Mouse (Mus musculus): ENCODE results near the gene Il18r1. TPM values are rescaled to one million over a fixed set of nuclear protein-coding genes. Genes with fewer than 3 reads are reported as not detected.

The Il18r1 gene
- polyA plus RNA-seq, 1 experiment, result not detected

DNA sequence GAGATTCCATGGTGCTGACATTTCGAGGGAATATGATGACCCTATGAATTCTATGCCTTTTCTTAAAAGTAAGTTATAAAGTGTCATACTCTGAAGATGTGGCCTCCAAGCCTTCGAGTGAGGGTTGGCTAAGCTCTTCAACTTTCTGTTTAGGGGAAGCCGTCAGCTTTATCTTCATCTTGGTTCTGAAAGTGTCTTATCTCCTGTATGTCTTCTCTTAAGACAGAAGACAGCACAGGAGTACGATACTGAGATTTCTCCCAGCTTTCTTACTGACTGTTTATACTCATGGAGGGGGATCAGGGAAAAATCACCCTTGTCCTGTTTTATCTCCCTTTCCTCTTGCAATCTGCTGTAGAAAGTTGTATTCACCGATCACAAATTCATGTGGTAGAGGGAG is 9.0 kb downstream of the Il18r1 start:
- Histone ChIP-seq H3K4me3 (replicated peaks) (no peak overlapping the region), H3K36me3 (ENCODE audit: control insufficient read depth) (no peaks in the 10 kb centered on the region), H3K9me3 (ENCODE audit: control insufficient read depth, low read length) (no peaks in the 10 kb centered on the region), H3K4me1 (ENCODE audit: control insufficient read depth) (no peaks in the 10 kb centered on the region), H3K27me3 (ENCODE audit: control insufficient read depth) (no peaks in the 10 kb centered on the region)
- TF ChIP-seq TAL1 (IDR thresholded peaks at IDR 0.05; ENCODE audit: low read length), result no peak
- TF ChIP-seq GATA1 (IDR thresholded peaks at IDR 0.05; ENCODE audit: low read length), result no peak

- Histone ChIP-seq H3K4me3 (replicated peaks) (no peak overlapping the region), H3K9me3 (ENCODE audit: control insufficient read depth, low read length) (no peaks in the 10 kb centered on the region), H3K27me3 (ENCODE audit: control insufficient read depth) (no peaks in the 10 kb centered on the region), H3K4me1 (ENCODE audit: control insufficient read depth) (no peaks in the 10 kb centered on the region), H3K36me3 (ENCODE audit: control insufficient read depth) (no peaks in the 10 kb centered on the region)
- TF ChIP-seq GATA1 (IDR thresholded peaks at IDR 0.05; ENCODE audit: low read length) (no peak), TAL1 (IDR thresholded peaks at IDR 0.05; ENCODE audit: low read length) (no peak)
Measured at GRCm38 (mm10) chr1:40475697-40476096, 10.3 kb downstream of the Il18r1 start.

- no peak overlapping the region for H3K4me3 ChIP-seq (replicated peaks)
- TF ChIP-seq GATA1 (IDR thresholded peaks at IDR 0.05; ENCODE audit: low read length) (no peak), TAL1 (IDR thresholded peaks at IDR 0.05; ENCODE audit: low read length) (no peak)
- H3K4me1 ChIP-seq (ENCODE audit: control insufficient read depth), result no peaks in the 10 kb centered on the region
- no peaks in the 10 kb centered on the region for H3K36me3 ChIP-seq (ENCODE audit: control insufficient read depth)
- no peaks in the 10 kb centered on the region for H3K27me3 ChIP-seq (ENCODE audit: control insufficient read depth)
- H3K9me3 ChIP-seq (ENCODE audit: control insufficient read depth, low read length), result no peaks in the 10 kb centered on the region
Measured at GRCm38 (mm10) chr1:40476756-40477155, 11.4 kb downstream of the Il18r1 start.

DNA sequence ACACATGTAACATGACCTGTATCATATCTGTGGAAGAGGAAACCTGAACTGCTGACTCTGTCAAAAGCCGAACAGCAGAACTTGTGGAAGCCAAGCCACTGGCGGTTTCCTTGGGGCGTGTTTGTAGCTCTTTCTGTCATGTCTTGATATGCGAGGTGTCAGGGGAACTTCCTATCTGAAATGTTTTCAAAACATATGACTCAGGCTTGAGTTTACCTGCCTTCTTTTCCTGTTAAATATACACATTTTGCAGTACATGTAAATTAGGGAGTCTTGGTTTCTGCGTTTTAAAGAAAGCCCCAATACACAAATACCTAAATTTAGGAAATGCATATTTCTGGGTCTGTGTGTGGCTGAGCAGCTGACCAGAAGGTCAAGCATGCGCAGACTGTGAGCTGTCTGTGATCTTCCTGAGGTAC is 14.2 kb downstream of the Il18r1 start:
- no peaks in the 10 kb centered on the region for H3K27me3 ChIP-seq (ENCODE audit: control insufficient read depth)
- TF ChIP-seq GATA1 (IDR thresholded peaks at IDR 0.05; ENCODE audit: low read length) (no peak), TAL1 (IDR thresholded peaks at IDR 0.05; ENCODE audit: low read length) (no peak)

GRCm38 (mm10) chr1:40494594-40494993 is 29.2 kb downstream of the Il18r1 start:
- Histone ChIP-seq H3K36me3 (ENCODE audit: control insufficient read depth) (no peaks in the 10 kb centered on the region), H3K4me1 (ENCODE audit: control insufficient read depth) (no peaks in the 10 kb centered on the region), H3K4me3 (replicated peaks) (no peak overlapping the region), H3K27me3 (ENCODE audit: control insufficient read depth) (no peaks in the 10 kb centered on the region), H3K9me3 (ENCODE audit: control insufficient read depth, low read length) (no peaks in the 10 kb centered on the region)
- TF ChIP-seq GATA1 (IDR thresholded peaks at IDR 0.05; ENCODE audit: low read length) (no peak), TAL1 (IDR thresholded peaks at IDR 0.05; ENCODE audit: low read length) (no peak)

More for the DNA sequence above, 14.2 kb downstream of the Il18r1 start:
- Histone ChIP-seq H3K36me3 (ENCODE audit: control insufficient read depth) (no peaks in the 10 kb centered on the region), H3K4me1 (ENCODE audit: control insufficient read depth) (no peaks in the 10 kb centered on the region), H3K9me3 (ENCODE audit: control insufficient read depth, low read length) (no peaks in the 10 kb centered on the region), H3K4me3 (replicated peaks) (no peak overlapping the region)

GRCm38 (mm10) chr1:40499708-40500107 is 34.4 kb downstream of the Il18r1 start:
- Histone ChIP-seq H3K27me3 (ENCODE audit: control insufficient read depth) (no peaks in the 10 kb centered on the region), H3K4me3 (replicated peaks) (no peak overlapping the region), H3K36me3 (ENCODE audit: control insufficient read depth) (no peaks in the 10 kb centered on the region), H3K9me3 (ENCODE audit: control insufficient read depth, low read length) (no peaks in the 10 kb centered on the region), H3K4me1 (ENCODE audit: control insufficient read depth) (no peaks in the 10 kb centered on the region)
- TF ChIP-seq GATA1 (IDR thresholded peaks at IDR 0.05; ENCODE audit: low read length) (no peak), TAL1 (IDR thresholded peaks at IDR 0.05; ENCODE audit: low read length) (no peak)

- H3K36me3 ChIP-seq (ENCODE audit: control insufficient read depth), result no peaks in the 10 kb centered on the region
- TF ChIP-seq TAL1 (IDR thresholded peaks at IDR 0.05; ENCODE audit: low read length) (no peak), GATA1 (IDR thresholded peaks at IDR 0.05; ENCODE audit: low read length) (no peak)
- H3K4me3 ChIP-seq (replicated peaks), result no peak overlapping the region
- H3K9me3 ChIP-seq (ENCODE audit: control insufficient read depth, low read length), result no peaks in the 10 kb centered on the region
- H3K4me1 ChIP-seq (ENCODE audit: control insufficient read depth), result no peaks in the 10 kb centered on the region
- no peaks in the 10 kb centered on the region for H3K27me3 ChIP-seq (ENCODE audit: control insufficient read depth)
Measured at GRCm38 (mm10) chr1:40501126-40501525, 35.8 kb downstream of the Il18r1 start.

GRCm38 (mm10) chr1:40501546-40502398 is 36.4 kb downstream of the Il18r1 start:
- Histone ChIP-seq H3K9me3 (ENCODE audit: control insufficient read depth, low read length) (no peaks in the 10 kb centered on the region), H3K4me3 (replicated peaks) (no peak overlapping the region), H3K27me3 (ENCODE audit: control insufficient read depth) (no peaks in the 10 kb centered on the region), H3K4me1 (ENCODE audit: control insufficient read depth) (no peaks in the 10 kb centered on the region), H3K36me3 (ENCODE audit: control insufficient read depth) (no peaks in the 10 kb centered on the region)
- TF ChIP-seq TAL1 (IDR thresholded peaks at IDR 0.05; ENCODE audit: low read length), result no peak
- TF ChIP-seq GATA1 (IDR thresholded peaks at IDR 0.05; ENCODE audit: low read length), result no peak

- Histone ChIP-seq H3K36me3 (ENCODE audit: control insufficient read depth) (no peaks in the 10 kb centered on the region), H3K4me1 (ENCODE audit: control insufficient read depth) (no peaks in the 10 kb centered on the region), H3K4me3 (replicated peaks) (no peak overlapping the region), H3K27me3 (ENCODE audit: control insufficient read depth) (no peaks in the 10 kb centered on the region), H3K9me3 (ENCODE audit: control insufficient read depth, low read length) (no peaks in the 10 kb centered on the region)
- no peak for TF ChIP-seq GATA1 (IDR thresholded peaks at IDR 0.05; ENCODE audit: low read length)
- TF ChIP-seq TAL1 (IDR thresholded peaks at IDR 0.05; ENCODE audit: low read length), result no peak
Measured at GRCm38 (mm10) chr1:40504548-40504947, 39.2 kb downstream of the Il18r1 start.

All from erythroblast, embryonic 14.5 days (primary cell).